Mouse (Mus musculus): ENCODE data around the gene Jkamp.

GRCm38 (mm10) chr12:72078248-72078647 is 7.1 kb upstream of the Jkamp start:
- TF ChIP-seq ZC3H11A (IDR thresholded peaks at IDR 0.05; ENCODE audit: borderline replicate concordance, low read depth, low read length): no peak
- TF ChIP-seq CHD2 (IDR thresholded peaks at IDR 0.05; ENCODE audit: low read depth, low read length): no peak
- no peak for TF ChIP-seq MAFK (IDR thresholded peaks at IDR 0.05; ENCODE audit: insufficient read depth, low read depth, low read length)
- TF ChIP-seq HCFC1 (IDR thresholded peaks at IDR 0.05; ENCODE audit: borderline replicate concordance, insufficient read depth, low read length): no peak
- TF ChIP-seq ZNF384 (IDR thresholded peaks at IDR 0.05; ENCODE audit: low read depth, low read length): no peak
